Mouse (Mus musculus) cortical plate, adult 2 months (tissue): Measurements from ENCODE around the gene Tcf12. TPM values are rescaled to one million over a fixed set of nuclear protein-coding genes. Genes with fewer than 3 reads are reported as not detected.

ENCODE experiments used
- H3K27ac ChIP-seq: fragments of 200-500 bp; 2 replicates; pipeline ENCODE4 v1.5.1; 2012; ENCODE audit warnings: low read length, control low read depth, inconsistent platforms; ENCODE audit not compliant: insufficient read depth
- H3K4me1 ChIP-seq: fragments of 200-500 bp; 2 replicates; pipeline ENCODE4 v1.6.1; 2011; ENCODE audit warnings: low read length; ENCODE audit not compliant: control insufficient read depth, insufficient read depth
- H3K4me3 ChIP-seq: fragments of 200-500 bp; 2 replicates; pipeline ENCODE4 v1.5.1; 2011; ENCODE audit warnings: mild to moderate bottlenecking, low read length, control low read depth; ENCODE audit not compliant: insufficient read depth
- CTCF ChIP-seq: fragments of 200-500 bp; IDR thresholded peaks from 2 replicates; pipeline ENCODE4 v1.5.1; 2011; ENCODE audit warnings: mild to moderate bottlenecking, control low read depth, low read length; ENCODE audit not compliant: insufficient read depth; ENCODE audit errors: extremely low read depth
- POLR2A ChIP-seq: fragments of 200-500 bp; IDR thresholded peaks from 2 replicates; pipeline ENCODE4 v1.6.1; 2011; ENCODE audit warnings: mild to moderate bottlenecking, low read length, control low read depth; ENCODE audit not compliant: insufficient read depth; ENCODE audit errors: extremely low read depth
- polyA plus RNA-seq: library from polyadenylated mRNA; depleted of rRNA; stranded (reverse); fragments of >200 nt; gene quantifications from 2 replicates; pipeline ENCODE4 v1.2.3, GENCODE M21; 2012; rRNA removed

Tcf12 gene
- 41.1 and 42.5 TPM in 2 replicates for polyA plus RNA-seq

GRCm38 (mm10) chr9:72111622-72112550 is at the start of gene Tcf12:
Tcf12 (minus strand) TSS chr9:72111871.
- Histone ChIP-seq H3K4me3 (peak within 1 kb of the TSS; percentile 62), H3K27ac (peak within 1 kb of the TSS; percentile 99), H3K4me1 (no peaks in the 10 kb centered on the region)
- TF ChIP-seq CTCF (no peak), POLR2A (0 out of 2 replicates have a peak, but pooled peaks have one; percentile 13)

- no peak for TF ChIP-seq CTCF
- TF ChIP-seq POLR2A, result no peak
- H3K27ac ChIP-seq, result no peak overlapping the region
- no peak overlapping the region for H3K4me3 ChIP-seq
These were observed 46.7 kb upstream of the Tcf12 start for GRCm38 (mm10) chr9:72158392-72158791.

DNA sequence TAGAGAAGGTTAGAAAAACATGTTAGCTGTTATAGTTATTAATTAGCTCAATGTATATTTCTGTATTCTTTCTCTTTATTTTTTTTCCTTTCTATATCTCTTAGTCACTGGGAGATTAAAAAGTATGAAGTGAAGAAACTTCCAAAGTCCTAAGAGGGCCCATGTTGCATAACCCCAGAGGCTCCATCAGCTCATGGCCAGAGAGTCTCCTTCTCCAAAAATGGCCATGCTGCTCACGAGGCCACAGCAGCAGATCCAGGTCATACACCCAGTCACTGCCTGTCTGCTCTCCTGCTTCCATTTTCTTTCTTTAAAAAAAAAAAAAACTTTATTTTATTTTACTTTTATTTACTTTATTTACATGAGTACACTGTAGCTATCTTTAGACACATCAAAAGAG is 45.4 kb upstream of the Tcf12 start:
- peaks cover 6% of the 10 kb centered on the region for H3K4me1 ChIP-seq
- H3K27ac ChIP-seq, result no peak overlapping the region
- TF ChIP-seq CTCF (no peak), POLR2A (no peak)
- no peak overlapping the region for H3K4me3 ChIP-seq

More at GRCm38 (mm10) chr9:72158392-72158791, 46.7 kb upstream of the Tcf12 start:
- peaks cover 6% of the 10 kb centered on the region for H3K4me1 ChIP-seq

GRCm38 (mm10) chr9:72155250-72156138 is 43.8 kb upstream of the Tcf12 start:
- Histone ChIP-seq H3K4me1 (peaks cover 6% of the 10 kb centered on the region), H3K27ac (no peak overlapping the region), H3K4me3 (peak overlapping the region; percentile 39)
- TF ChIP-seq CTCF, result no peak
- TF ChIP-seq POLR2A, result no peak

DNA sequence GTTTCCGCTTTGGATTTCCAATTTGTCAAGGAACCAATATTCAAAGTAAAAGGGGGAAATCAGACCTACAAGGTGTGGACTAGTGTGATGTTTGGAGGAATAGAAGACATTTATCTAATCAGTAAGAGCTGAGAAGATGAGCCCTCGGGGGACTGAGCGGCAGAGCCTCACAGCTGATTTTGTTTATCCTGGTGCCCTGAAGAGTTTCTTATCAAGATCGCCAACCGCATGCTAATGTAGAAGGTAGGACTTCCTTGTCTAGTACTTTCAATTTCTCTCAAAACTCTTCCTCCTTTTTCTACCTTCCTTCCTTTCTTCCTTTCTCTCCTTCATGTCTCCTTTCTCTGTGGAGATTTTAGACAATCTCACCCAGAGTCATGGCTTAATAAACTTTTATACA is 32.5 kb upstream of the Tcf12 start:
- no peak overlapping the region for H3K4me3 ChIP-seq
- H3K4me1 ChIP-seq, result no peaks in the 10 kb centered on the region
- TF ChIP-seq POLR2A, result no peak
- TF ChIP-seq CTCF, result no peak
- no peak overlapping the region for H3K27ac ChIP-seq

- no peak overlapping the region for H3K4me3 ChIP-seq
- no peak for TF ChIP-seq CTCF
- TF ChIP-seq POLR2A, result no peak
- no peak overlapping the region for H3K27ac ChIP-seq
- H3K4me1 ChIP-seq, result no peaks in the 10 kb centered on the region
These were observed 26.2 kb upstream of the Tcf12 start for GRCm38 (mm10) chr9:72137899-72138298.

GRCm38 (mm10) chr9:72133772-72134245 is 22.1 kb upstream of the Tcf12 start:
- 0 out of 2 replicates have a peak overlapping the region, but pooled peaks have one; percentile 82 for H3K27ac ChIP-seq
- TF ChIP-seq CTCF (no peak), POLR2A (no peak)
- H3K4me3 ChIP-seq, result peak overlapping the region; percentile 30
- H3K4me1 ChIP-seq, result no peaks in the 10 kb centered on the region

GRCm38 (mm10) chr9:72133089-72133771 is 21.6 kb upstream of the Tcf12 start:
- TF ChIP-seq POLR2A (no peak; the same call in 1 of the 2 replicates), CTCF (no peak)
- no peaks in the 10 kb centered on the region for H3K4me1 ChIP-seq
- H3K27ac ChIP-seq, result peak overlapping the region; percentile 82
- H3K4me3 ChIP-seq, result peak overlapping the region; percentile 30

DNA sequence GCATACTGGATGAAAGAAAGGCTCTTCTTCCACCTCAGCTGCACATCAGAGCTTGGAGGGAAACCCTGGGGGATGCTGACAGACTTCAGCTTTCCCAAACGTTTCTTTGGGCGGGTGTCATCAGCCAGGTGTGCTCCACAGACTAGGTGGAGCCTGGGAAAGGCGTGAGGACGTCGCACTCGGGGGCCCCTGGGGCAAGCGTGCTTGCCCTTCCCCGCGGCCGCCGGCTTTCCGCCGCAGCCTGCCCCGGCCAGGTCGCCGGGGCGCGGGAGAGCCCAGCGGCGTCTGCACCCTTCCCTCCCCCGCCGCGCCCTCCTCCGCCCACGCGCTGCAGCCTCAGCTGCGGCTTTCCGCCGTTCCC is 21.0 kb upstream of the Tcf12 start:
- Histone ChIP-seq H3K27ac (peak overlapping the region; percentile 82), H3K4me1 (no peaks in the 10 kb centered on the region), H3K4me3 (peak overlapping the region; percentile 30)
- TF ChIP-seq CTCF (no peak), POLR2A (no peak)
